Mouse (Mus musculus) MEL (cell line): ENCODE measurements around the gene Sv2a. TPM values are rescaled to one million over a fixed set of nuclear protein-coding genes. Genes with fewer than 3 reads are reported as not detected.

Experiments
- DNase-seq: peaks from one replicate; pipeline ENCODE4 v3.0.0; 2011; ENCODE audit warnings: low read depth, low spot score
- H3K27ac ChIP-seq: 2 replicates; pipeline ENCODE4 v1.5.1; 2012; ENCODE audit warnings: low read depth, mild to moderate bottlenecking, control low read depth, low read length, moderate library complexity; ENCODE audit not compliant: control insufficient read depth
- H3K27me3 ChIP-seq, 2 experiments: fragments of 150-350 bp in 1 of 2; sonication (generic) in 1 of 2; 2 replicates each; pipeline ENCODE4 v1.6.1; 2012; ENCODE audit warnings: low read length in 2 of 2, mild to moderate bottlenecking in 2 of 2, improper control_type of control experiment in 1 of 2, moderate library complexity in 1 of 2; ENCODE audit not compliant: insufficient read depth in 2 of 2, control insufficient read depth in 1 of 2
- H3K36me3 ChIP-seq, 2 experiments: 2 replicates each; pipeline ENCODE4 v1.6.1; 2012 to 2014; ENCODE audit warnings: low read length in 2 of 2, improper control_type of control experiment in 1 of 2, inconsistent platforms in 1 of 2, mild to moderate bottlenecking in 1 of 2; ENCODE audit not compliant: insufficient read depth in 2 of 2, control insufficient read depth in 1 of 2
- H3K4me1 ChIP-seq, 2 experiments: fragments of 150-350 bp in 1 of 2; sonication (generic) in 1 of 2; 2 replicates each; pipeline ENCODE4 v1.6.1; 2012; ENCODE audit warnings: low read length in 2 of 2, improper control_type of control experiment in 1 of 2, mild to moderate bottlenecking in 1 of 2; ENCODE audit not compliant: insufficient read depth in 2 of 2, control insufficient read depth in 1 of 2
- H3K4me3 ChIP-seq, 2 experiments: fragments of 150-350 bp in 1 of 2; sonication (generic) in 1 of 2; 2 replicates each; pipeline ENCODE4 v1.5.1; 2012; ENCODE audit warnings: low read depth in 2 of 2, low read length in 2 of 2, mild to moderate bottlenecking in 2 of 2, moderate library complexity in 2 of 2, control low read depth in 1 of 2, improper control_type of control experiment in 1 of 2; ENCODE audit not compliant: control insufficient read depth in 1 of 2, insufficient read depth in 1 of 2
- H3K79me2 ChIP-seq: 2 replicates; pipeline ENCODE4 v1.6.1; 2012; ENCODE audit warnings: mild to moderate bottlenecking, low read length, moderate library complexity; ENCODE audit not compliant: control insufficient read depth, poor library complexity, insufficient read depth
- H3K9ac ChIP-seq: 2 replicates; pipeline ENCODE4 v1.6.1; 2012; ENCODE audit warnings: low read depth, mild to moderate bottlenecking, control low read depth, low read length, moderate library complexity; ENCODE audit not compliant: control insufficient read depth, poor library complexity, severe bottlenecking
- H3K9me3 ChIP-seq: fragments of 150-350 bp; sonication (generic); replicated peaks from 2 replicates; pipeline ENCODE4 v1.6.1; 2012; ENCODE audit warnings: mild to moderate bottlenecking, low read length, improper control_type of control experiment, moderate library complexity; ENCODE audit not compliant: insufficient read depth
- CHD2 ChIP-seq: IDR thresholded peaks from 2 replicates; pipeline ENCODE4 v1.6.1; 2011; ENCODE audit warnings: low read length, improper control_type of control experiment
- EP300 ChIP-seq, 2 experiments: IDR thresholded peaks; 2 replicates each; pipeline ENCODE4 v1.6.1; 2011; ENCODE audit warnings: improper control_type of control experiment in 2 of 2, low read length in 2 of 2, low read depth in 1 of 2, mild to moderate bottlenecking in 1 of 2
- MYB ChIP-seq: IDR thresholded peaks from 2 replicates; pipeline ENCODE4 v1.6.1; 2011; ENCODE audit warnings: mild to moderate bottlenecking, low read depth, low read length, improper control_type of control experiment
- POLR2AphosphoS2 ChIP-seq: IDR thresholded peaks from 2 replicates; pipeline ENCODE4 v1.6.1; 2011; ENCODE audit warnings: low read length, improper control_type of control experiment
- TBP ChIP-seq: IDR thresholded peaks from 2 replicates; pipeline ENCODE4 v1.8.0; 2011; ENCODE audit warnings: low read depth, low read length, improper control_type of control experiment
- polyA plus RNA-seq, 2 experiments: library from polyadenylated mRNA; stranded (reverse) in 1 of 2; unstranded in 1 of 2; fragments of >175 nt in 1 of 2; fragments of >200 nt in 1 of 2; gene quantifications; 2 replicates each; pipeline versions ENCODE4 v1.2.1 to v1.2.4; 2012; ENCODE audit warnings: low replicate concordance in 2 of 2, low read depth in 1 of 2; ENCODE audit not compliant: insufficient read length in 2 of 2, insufficient read depth in 1 of 2, missing spikeins in 1 of 2
- total RNA-seq: library from RNA; depleted of rRNA; stranded (reverse); fragments of 300-350 nt; gene quantifications from 2 replicates; pipeline ENCODE4 v1.2.3, GENCODE M21; 2012

Gene Sv2a
- total and polyA plus RNA-seq, 3 experiments, result 0.77 to 3.3 TPM; not detected in 1

DNA sequence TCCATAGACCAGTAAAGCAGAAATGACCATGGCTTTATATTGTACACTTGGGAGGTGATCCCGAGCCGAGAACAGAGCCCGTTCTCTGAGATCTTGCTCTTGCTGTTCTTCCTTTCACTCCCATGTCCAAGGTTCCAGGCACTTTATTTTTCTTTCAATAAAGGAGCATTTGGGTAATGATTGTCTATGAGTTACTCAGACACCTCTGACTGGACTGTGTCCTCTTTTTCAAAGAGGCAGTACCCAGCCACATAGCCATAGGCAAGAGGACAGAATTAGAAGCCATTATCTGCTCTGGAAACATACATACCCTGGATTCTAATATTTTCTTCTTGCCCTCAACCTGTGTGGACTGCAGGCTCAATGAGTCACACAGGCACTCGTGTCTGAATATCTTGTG is 21.1 kb upstream of the Sv2a start:
- Histone ChIP-seq H3K27me3 (no peaks in the 10 kb centered on the region), H3K9ac (no peak overlapping the region), H3K4me1 (peaks cover 0 to 17% of the 10 kb centered on the region in 2 experiments; a peak in 2 of 4 replicates), H3K4me3 (no peak overlapping the region), H3K9me3 (no peaks in the 10 kb centered on the region), H3K27ac (no peak overlapping the region), H3K79me2 (no peaks in the 10 kb centered on the region), H3K36me3 (peaks cover 0 to 9% of the 10 kb centered on the region in 2 experiments; a peak in 3 of 4 replicates)
- no peak for TF ChIP-seq CHD2
- 0 out of 2 replicates have a peak, but pooled peaks have one; percentile 1 for TF ChIP-seq POLR2AphosphoS2
- DNase-seq, result no peak

DNA sequence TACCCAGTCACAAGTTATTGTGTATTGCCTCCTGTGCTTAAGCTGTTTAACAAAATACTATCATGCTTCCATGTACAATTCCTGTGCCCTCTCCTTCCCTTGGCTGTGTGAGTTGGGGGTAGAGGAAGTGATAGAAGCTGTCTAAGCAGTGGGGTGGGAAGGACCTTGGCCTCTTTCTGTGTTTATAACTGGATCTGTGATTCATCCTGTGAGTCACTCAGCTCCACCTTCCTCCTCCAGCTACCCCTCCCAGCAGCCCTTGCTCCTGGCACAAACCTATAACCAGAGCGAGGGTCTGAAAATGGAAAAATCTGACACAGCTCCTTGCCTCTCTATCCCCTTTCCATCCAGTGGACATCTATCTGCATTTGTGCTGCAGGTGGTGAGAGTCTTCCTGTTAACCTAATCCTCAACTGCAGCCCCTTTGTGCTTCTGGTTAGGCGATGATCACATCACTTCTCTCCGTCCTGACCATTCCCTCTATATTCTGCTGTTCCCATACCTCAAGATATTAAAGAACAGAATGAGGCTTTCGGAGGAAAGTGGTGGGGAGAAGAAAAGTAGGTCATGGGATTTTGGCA is 20.6 kb upstream of the Sv2a start:
- Histone ChIP-seq H3K27ac (no peak overlapping the region), H3K4me3 (no peak overlapping the region), H3K9ac (no peak overlapping the region)

DNA sequence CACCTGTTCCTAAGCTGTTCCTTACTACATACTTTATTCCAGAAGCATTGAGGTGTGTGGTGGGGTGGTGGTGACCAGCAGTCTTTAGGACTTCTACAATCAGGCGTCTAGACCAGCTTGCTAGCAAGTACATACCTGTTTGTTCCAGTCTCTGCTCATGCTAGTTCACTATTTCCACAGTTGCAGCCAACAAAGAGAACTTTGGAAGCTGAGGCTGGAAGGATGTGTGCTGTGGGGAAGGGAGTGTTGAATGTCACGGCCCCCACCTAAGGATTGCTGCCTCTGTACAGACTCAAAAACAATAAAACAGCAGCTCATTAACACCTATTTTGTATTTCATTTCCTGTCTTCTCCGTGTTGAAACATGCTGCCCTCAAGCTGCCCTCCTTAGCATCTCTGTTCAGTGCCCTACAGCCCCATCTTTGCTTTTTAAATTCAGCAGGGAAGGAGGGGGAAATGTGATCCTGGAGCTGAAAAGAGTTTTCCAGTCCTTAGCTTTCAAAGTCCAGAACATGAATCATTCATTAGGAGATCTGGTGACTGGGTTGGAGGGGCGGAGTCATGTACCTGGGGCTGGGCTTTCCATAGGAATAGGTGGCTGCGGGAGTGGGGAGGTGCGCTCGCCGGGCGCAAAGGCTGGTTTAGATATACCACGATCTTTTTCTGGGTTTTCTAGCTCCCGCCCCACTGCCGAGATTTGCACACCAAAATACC is 20.0 kb upstream of the Sv2a start:
- H3K36me3 ChIP-seq, result peaks cover 0 to 9% of the 10 kb centered on the region in 2 experiments; a peak in 2 of 4 replicates
- no peaks in the 10 kb centered on the region for H3K27me3 ChIP-seq
- no peak overlapping the region for H3K27ac ChIP-seq
- peaks cover 0 to 17% of the 10 kb centered on the region in 2 experiments; a peak in 2 of 4 replicates for H3K4me1 ChIP-seq
- TF ChIP-seq MYB (no peak), POLR2AphosphoS2 (peak; percentile 37; the same call in 1 of the 2 replicates)
- no peak for DNase-seq
- no peaks in the 10 kb centered on the region for H3K9me3 ChIP-seq
- H3K79me2 ChIP-seq, result no peaks in the 10 kb centered on the region
- H3K9ac ChIP-seq, result 0 out of 2 replicates have a peak overlapping the region, but pooled peaks have one; percentile 20
- peak overlapping the region; percentile 28 to 30; a peak in 3 of 4 replicates for H3K4me3 ChIP-seq

More for the DNA sequence above, 20.6 kb upstream of the Sv2a start:
- H3K9me3 ChIP-seq, result no peaks in the 10 kb centered on the region
- H3K36me3 ChIP-seq, result peaks cover 0 to 9% of the 10 kb centered on the region in 2 experiments; a peak in 3 of 4 replicates
- DNase-seq, result peak; percentile 76
- no peaks in the 10 kb centered on the region for H3K27me3 ChIP-seq
- TF ChIP-seq TBP (no peak), EP300 (IDR thresholded peaks at IDR 0.05; ENCODE audit: low read depth in 1 of 2, low read length in 2 of 2) (no peak)
- H3K4me1 ChIP-seq, result peaks cover 0 to 17% of the 10 kb centered on the region in 2 experiments; a peak in 2 of 4 replicates
- H3K79me2 ChIP-seq, result no peaks in the 10 kb centered on the region
